Mouse (Mus musculus): ENCODE measurements at regions not wholly inside any gene's neighbourhood (a gene's known extent, or its start where the extent isn't known, plus 50 kb on each side); places are given as distances from the start of the nearest gene placed in this dataset.

DNA sequence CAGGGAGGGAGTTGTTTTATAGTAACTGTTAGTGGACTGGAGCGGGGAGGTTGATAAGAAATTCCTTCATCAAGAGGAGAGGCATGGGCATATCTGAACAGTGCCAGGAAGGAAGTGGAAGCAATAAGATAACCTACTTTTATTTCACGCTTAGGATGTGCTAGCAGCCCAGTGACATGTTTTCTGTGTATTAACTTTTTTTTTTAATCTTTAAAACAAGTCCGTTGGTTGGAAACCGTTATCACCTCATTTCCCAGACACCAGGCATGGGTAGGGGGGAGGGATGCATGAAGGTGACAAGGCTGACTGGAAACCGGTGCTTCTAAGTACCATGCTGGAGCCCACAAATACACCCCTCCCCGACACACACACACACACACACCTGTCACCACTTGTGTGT lies 394.7 kb downstream of the Tshz3 start:
- DNase-seq (ENCODE audit: low spot score in 2 of 2): no peak

- DNase-seq (ENCODE audit: low spot score in 2 of 2): no peak
Measured at GRCm38 (mm10) chr7:37093721-37094120, 395.8 kb downstream of the Tshz3 start.

GRCm38 (mm10) chr7:37095839-37096238 lies 397.9 kb downstream of the Tshz3 start:
- no peak for DNase-seq (ENCODE audit: low spot score in 2 of 2)

- DNase-seq (ENCODE audit: low spot score in 2 of 2): no peak
Measured at GRCm38 (mm10) chr7:37096291-37096690, 398.4 kb downstream of the Tshz3 start.

DNA sequence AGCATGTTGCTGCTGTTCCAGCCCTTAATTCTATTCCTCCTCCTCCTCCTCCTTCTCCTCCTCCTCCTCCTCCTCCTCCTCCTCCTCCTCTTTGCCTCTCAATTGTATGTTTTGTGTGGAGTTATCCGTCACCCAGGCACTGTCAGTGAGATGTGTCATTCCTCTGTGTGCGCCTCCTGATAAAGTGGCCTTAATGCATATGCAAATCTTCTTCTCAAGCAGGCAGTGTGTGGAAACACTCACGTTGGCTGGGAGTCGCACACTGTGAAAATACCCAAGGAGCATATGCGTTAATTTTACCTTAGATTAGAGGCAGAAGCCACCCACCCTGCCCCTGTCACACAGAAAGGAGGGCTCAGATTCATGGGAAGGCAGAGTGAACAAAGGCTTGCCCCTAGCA lies 401.0 kb downstream of the Tshz3 start:
- no peak for DNase-seq (ENCODE audit: low spot score in 2 of 2)

- no peak for DNase-seq (ENCODE audit: low spot score in 2 of 2)
Measured at GRCm38 (mm10) chr7:37104671-37105070, 406.8 kb downstream of the Tshz3 start.

DNA sequence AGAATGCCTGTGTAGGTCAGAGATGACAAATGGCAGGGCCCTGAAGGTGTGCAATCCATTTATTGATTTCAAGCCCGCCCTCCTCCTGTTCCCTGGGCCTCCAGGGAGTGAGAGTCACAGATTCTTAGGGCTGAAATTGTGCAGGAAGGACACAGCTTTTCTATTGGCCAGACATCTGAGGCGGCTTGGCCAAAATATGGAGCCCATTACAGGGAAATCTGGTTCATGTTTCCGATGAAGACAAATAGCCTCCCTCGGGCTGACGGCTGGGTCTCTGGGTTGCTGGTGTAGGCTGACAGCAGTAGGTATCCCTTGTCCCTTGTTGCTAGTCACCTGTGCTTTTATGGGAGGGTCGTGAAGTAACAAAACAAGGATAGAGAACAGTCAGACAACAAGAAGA lies 413.2 kb downstream of the Tshz3 start:
- no peak for DNase-seq (ENCODE audit: low spot score in 2 of 2)

- no peak for DNase-seq (ENCODE audit: low spot score in 2 of 2)
Measured at GRCm38 (mm10) chr7:37120776-37121175, 422.9 kb downstream of the Tshz3 start.

GRCm38 (mm10) chr7:37140191-37140590 lies 442.3 kb downstream of the Tshz3 start:
- no peak for DNase-seq (ENCODE audit: low spot score in 2 of 2)

GRCm38 (mm10) chr7:37142780-37143179 lies 444.9 kb downstream of the Tshz3 start:
- DNase-seq (ENCODE audit: low spot score in 2 of 2): no peak

- no peak for DNase-seq (ENCODE audit: low spot score in 2 of 2)
Measured at GRCm38 (mm10) chr7:37144303-37144702, 446.4 kb downstream of the Tshz3 start.

GRCm38 (mm10) chr7:37149711-37150110 lies 451.8 kb downstream of the Tshz3 start:
- peak; percentile 52 to 56 for DNase-seq (ENCODE audit: low spot score in 2 of 2)

GRCm38 (mm10) chr7:37159801-37160200 lies 461.9 kb downstream of the Tshz3 start:
- DNase-seq (ENCODE audit: low spot score in 2 of 2): no peak

DNA sequence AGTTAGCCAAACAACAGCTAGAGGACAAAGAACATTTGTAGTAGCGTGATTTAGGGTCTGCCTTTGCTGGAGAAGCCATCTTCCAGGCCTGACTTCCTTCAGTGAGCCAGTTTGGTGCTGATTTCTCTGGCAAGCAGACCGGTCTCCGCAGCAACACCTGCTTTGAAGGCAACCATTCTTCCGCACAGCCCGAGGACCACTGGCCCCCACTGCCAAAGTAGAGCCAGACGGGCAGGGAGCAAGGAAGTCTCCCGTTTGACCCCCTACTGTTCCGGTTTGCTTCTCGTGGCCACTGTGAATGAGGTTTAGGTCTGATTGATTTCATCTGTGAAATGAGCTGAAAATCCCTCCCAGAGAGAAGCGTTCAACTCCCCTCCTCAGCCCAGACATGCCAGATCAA lies 471.0 kb downstream of the Tshz3 start:
- no peak for DNase-seq (ENCODE audit: low spot score in 2 of 2)

DNA sequence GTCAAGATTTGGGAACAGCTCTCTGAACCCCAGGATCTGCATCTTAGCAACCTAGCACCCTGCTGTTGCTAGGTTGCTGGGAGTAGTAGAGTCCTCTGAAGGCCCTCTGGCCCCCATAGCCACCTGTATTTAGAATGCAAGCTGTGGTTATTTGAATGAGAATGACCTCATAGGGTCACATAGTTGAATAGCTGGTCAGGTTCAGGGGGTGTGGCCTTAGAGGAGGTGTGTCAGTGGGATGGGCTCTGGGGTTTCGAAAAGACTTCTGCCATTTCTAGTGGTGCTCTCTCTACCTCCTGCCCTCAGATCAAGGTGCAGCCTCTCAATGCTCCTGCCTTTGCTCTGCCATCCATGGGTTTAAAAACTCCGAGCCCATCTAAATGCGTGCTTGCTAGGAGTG lies 477.8 kb downstream of the Tshz3 start:
- DNase-seq (ENCODE audit: low spot score in 2 of 2): no peak

DNA sequence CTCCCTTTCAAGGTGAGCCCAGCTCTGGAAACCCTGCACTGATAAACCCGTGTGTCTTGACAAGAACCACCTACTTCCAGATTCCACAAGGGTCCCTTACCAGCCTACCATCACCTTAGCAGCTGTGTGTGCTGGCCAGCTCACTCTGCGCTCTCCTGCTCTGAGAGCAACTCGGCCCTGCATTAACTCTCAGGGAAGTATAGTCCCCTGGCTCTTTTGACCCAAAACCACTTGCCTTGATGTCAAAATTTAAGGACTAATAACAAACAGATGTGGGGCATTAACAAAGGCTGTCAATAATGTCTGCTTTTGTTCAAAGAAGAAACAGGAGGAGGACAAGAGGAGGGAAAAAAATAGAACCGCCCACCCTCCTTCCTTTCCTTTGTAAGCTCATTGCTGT lies 480.3 kb downstream of the Tshz3 start:
- DNase-seq (ENCODE audit: low spot score in 2 of 2): no peak

- DNase-seq (ENCODE audit: low spot score in 2 of 2): no peak
Measured at GRCm38 (mm10) chr7:37179907-37180306, 482.0 kb downstream of the Tshz3 start.

GRCm38 (mm10) chr7:37180416-37180815 lies 482.5 kb downstream of the Tshz3 start:
- no peak for DNase-seq (ENCODE audit: low spot score in 2 of 2)

DNA sequence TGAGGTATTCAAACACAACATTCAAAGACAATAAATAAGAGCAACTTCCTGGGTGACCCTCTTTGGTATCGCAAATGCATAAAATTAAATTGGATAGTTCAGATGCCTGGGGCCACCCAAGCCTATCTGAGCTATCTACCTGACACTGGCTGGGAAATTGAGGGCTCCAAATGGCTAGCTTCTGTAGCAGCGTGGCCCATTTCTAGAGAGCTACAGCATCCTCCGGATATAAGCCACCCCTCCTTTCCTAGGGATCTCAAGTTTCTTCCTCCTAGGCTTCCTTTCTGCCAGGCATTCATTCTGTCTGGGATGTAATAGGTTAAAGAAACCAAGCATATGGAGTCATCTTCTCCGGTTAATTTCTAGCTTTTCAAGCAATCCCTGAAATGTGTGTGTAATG lies 483.2 kb downstream of the Tshz3 start:
- no peak for DNase-seq (ENCODE audit: low spot score in 2 of 2)

DNA sequence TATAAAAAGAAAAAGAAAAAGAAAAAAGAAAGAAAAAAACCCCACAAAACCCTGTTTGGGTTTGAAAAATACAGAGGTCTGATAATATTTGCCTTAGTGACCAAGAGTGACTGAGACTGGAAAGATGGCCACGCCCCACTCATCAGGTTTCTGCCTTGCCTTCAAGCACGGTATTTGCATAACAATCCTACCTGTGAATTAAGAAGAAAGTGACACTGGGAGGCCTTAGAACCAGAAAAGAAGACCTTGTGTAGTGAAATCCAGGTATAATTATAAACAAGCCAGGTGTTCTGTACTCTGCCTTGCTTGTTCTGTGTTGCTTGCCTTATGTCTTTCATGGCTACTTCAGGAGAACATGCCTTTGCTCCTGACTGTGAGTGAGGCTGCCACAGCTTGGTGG lies 494.6 kb downstream of the Tshz3 start:
- DNase-seq (ENCODE audit: low spot score in 2 of 2): no peak

DNA sequence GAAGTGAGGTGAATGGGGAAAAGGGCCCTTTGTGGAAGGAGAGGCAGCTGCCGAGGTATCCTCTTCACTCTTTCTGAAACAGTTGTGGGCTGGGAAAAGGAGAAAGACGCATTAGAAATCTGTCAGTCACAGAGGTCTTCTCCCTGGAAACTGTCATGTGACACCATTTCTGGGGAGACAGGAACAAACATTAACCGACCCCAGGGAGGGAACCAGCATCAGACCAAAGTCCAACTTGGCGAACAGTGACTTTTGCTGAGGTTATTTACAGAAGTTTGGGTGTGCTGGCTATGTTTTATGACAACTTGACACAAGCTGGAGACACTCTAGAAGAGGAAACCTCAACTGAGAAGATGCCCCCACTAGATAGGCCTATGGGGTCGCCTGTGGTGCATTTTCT lies 506.9 kb downstream of the Tshz3 start:
- no peak for DNase-seq (ENCODE audit: low spot score in 2 of 2)

DNA sequence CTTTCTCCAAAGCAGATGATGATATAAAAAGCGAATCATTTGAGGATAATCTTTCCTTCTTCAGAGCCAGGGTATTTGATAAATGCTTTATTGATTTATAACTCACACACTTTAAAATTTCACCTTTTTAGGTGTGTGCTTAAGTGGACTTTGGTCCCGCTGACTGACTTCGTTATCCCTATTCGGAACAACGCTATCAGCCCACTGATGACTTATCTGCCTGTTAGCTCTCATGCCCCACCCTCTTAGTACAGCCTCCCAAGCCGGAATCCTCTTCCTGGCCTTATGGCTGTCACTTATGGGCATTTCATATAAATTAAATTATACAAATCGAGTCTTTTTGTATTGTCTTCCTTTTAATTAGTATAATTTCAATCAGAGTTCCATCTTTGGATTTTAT lies 510.4 kb downstream of the Tshz3 start:
- DNase-seq (ENCODE audit: low spot score in 2 of 2): no peak

- DNase-seq (ENCODE audit: low spot score in 2 of 2): no peak
Measured at GRCm38 (mm10) chr7:37213751-37214181, 515.8 kb downstream of the Tshz3 start.

DNA sequence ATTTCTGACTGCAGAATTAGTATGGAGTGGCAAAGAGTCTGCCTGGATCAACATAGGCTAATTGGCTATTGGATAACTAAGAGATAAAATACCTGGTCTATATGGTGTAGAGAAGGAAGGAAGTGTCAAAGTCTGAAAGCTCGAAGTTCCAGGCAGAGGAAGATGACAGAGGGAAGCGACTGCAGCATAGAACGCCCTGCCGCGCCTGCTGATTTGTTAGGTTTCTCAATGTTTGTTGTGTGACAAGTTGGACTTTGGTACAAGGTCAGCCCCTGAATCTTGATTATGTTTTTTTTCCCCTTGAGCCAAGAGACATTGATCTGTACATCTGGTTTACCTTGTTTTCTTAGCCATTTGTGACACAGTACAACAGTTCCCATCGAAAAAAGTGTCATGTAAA lies 517.6 kb downstream of the Tshz3 start:
- no peak for DNase-seq (ENCODE audit: low spot score in 2 of 2)
